Mouse (Mus musculus): ENCODE measurements around the gene Rab31.

Rab31 gene

DNA sequence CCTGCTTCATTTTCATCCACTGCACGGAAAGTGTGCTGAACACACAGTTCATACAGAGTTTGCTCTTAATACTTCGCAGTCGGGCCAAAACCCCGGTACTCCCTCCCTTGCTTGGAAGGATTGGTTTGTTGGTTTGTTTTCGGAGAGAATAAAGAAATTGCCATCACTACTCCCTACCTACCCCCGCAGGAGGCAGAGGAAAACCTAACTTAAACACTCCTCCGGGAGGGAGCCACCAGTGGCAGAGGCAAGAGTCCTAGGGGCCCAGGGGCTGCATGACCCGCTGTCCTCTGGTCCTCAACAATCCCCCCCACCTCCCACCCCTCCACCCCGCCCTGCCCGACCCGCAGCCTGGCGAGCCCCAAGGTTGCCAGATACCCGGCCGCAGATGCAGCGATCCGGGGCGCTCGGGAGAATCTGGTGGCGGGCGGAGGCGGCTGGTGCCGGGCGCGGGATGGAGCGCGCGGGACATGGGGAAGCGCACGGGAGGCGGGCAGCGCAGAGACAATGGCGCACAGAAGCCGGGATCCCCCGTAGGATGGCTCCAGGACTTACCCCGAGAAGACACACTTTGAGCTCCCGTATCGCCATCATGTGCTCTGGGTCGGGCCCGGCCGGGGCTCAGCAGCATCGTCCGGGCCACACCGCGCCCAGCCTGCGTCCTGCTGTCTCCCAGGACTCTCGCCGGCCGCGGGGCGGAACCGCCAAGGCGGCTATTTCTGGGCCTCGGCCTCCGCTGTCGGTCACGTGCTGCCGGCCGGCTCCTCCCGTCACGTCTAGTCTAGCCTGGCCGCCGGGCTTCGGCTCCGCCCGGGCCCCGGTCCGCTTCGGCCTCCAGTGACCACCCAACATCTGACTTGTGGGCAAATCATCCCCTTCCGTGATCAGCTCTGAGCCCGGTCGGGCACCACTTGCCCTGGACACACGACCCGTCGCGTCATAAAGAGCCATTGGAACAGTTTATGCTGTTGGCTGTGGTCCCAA is at the start of gene Rab31:
Rab31 (minus strand) TSS at position 802 of the 984 bp plus-strand sequence.
- peak; percentile 82 to 88 for DNase-seq (ENCODE audit: low spot score in 2 of 2)

DNA sequence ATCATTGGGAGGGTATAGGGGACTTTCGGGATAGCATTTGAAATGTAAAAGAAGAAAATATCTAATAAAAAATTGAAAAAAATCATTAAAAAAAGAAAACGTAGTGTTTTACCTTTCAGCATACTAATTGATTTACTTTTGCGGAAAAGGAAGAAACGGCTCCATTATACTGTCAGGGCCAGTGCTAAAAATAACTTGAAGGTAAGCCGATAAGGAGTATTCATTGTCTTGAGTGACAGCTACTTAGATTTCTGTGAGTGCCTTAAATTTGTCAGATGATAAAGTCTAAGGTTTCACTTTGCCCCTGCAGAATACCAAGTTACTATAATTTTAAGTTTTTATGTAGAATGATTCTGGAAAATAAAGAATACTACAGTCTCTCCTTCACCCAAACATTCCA is 47.6 kb upstream of the Rab31 start:
- no peak for DNase-seq (ENCODE audit: low spot score in 2 of 2)

DNA sequence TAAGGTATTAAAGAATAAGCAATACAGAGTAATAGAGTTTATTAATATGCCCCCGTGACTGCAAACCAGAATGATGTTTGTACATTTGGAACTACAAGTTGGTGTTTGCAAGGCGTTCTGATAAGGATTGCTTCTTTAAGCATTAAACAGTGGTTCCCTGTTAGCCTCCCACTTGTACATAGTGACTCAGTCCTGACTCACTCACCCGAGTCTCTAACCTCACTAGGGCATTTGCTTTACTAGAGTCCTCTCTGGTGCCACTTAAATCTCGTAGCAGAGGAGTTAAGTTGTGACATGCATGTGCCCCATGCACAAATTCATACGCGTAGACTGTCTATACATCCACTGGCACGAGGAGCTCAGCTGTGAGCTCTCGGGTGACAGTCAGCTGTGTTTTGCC is 41.2 kb upstream of the Rab31 start:
- no peak for DNase-seq (ENCODE audit: low spot score in 2 of 2)

DNA sequence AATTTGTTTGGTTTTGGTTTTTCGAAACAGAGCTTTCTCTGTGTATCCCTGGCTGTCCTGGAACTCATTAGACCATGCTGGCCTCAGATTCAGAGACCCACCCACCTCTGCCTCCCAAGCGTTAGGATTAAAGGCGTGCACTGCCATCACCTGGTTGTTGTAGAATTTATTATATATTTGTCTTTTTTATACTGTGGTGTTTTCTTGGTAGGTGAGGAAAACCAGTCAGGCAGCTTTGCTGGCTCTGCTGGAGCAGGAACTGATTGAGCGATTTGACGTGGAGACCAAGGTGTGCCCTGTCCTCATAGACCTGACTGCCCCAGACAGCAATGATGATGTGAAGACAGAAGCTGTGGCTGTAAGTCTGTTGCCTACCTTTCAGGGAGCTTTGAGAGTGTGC is 38.5 kb upstream of the Rab31 start:
- no peak for DNase-seq (ENCODE audit: low spot score in 2 of 2)

DNA sequence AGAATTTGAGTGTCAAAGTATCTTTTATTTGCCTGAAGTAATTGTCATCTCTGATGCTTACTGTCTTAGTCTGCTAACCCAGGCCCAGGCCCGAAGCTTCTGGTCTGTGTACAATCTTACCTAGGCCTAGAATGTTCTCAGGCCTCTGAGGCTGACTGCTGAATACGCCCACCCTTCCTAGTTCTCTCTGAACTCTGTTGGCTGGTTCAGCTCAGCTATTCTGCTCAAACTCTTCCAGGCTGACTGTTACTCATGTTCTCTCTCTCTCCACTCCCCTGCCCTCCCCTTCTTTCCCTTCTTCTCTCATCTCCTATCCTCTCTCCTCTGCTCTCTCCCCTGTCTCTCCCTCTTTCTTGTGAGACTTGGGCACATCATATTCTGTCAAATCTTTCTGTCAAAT is 33.9 kb upstream of the Rab31 start:
- no peak for DNase-seq (ENCODE audit: low spot score in 2 of 2)

DNA sequence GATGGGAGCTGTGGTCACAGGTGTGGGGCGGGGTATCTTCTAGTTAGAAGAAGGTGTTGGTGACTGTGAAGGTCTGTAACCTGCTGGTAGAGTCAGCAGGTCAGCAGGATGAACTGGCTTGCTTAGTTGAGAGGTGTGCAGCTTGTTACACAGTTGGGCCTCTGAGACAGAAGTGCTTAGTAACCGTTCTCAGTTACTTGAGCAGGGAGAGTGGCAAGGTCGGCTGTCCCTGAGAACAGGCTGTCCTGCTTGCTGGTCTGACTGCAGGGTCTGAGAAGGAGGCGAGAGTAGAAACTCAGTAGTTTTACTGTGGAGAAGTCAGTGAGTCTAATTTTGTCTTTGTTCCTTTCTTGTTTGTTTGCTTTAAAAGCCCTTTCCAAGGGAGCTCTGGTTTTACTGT is 33.4 kb upstream of the Rab31 start:
- DNase-seq (ENCODE audit: low spot score in 2 of 2) = no peak

DNA sequence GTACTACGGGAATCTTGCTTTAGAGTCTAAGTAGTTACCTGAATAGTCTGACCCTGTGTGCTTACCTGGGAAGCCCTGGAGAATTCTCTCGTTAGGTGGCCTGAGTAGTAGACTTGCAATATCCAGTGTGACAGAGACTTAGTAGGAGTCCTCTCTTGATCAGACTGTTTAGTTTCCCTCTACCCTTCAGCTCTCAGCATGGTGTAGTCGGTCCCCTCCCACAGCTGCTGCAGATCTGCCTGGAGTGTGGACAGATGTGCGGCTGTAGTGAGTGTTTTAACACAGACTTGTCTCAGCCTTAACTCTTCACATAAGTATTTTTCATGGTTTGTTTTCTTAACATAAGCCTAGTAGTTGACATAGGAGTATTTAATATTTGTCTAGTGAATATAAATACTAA is 29.5 kb upstream of the Rab31 start:
- no peak for DNase-seq (ENCODE audit: low spot score in 2 of 2)

DNA sequence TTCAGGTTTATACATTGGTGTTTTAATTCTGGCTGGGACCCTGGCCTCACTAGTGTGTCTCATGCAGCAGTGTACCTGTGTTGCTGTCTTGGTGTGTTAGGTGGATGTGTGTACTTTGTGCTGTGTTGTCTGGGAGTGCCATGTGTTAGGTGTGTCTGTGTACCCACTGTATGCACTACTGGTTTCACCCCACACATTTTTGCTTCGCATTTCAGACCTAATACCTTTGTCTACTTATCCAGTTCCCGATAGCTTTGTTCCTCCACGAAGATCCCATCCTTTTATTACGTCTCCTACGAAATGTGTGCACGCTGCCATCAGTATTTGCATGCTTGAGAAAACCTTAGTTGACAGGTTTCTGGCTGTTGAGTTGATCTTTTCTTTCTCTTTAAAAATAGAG is 27.9 kb upstream of the Rab31 start:
- no peak for DNase-seq (ENCODE audit: low spot score in 2 of 2)

DNA sequence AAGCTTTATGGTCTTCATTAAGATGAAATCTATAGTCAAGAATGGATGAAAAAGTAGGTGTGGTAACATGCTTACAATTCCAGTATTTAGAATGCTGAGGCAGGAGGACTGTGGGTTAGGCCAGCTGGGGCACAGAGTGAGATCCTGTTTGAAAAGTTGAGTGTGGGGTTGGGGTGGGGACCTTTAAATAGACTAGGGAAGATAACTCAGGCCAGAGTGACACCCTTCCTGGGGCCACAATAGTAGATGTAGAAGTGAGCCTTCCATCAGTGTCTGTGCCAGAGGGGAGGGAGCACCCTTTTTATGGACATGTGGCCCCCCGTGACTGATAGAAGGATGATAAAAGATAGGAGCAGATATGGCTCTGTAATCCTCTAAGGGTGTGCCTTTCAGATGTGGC is 26.8 kb upstream of the Rab31 start:
- DNase-seq (ENCODE audit: low spot score in 2 of 2) = no peak

DNA sequence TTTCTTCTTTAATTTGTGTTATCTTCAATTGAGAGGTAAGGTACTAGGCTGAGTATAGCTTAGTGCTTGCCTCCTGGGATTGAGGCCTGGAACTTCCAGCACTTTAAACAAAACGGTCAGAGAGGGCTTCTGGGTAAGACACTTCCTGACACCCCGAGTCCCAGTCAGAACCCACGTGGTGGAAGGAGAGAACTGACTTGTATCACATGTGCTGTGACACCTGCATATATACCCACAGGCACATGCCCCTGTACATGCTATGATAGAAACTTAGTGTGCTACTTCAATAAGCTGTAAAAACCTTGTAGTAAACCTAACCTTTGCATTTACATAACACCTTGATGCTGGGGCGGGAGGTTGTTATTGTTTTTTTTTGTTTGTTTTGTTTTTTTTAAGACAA is 25.9 kb upstream of the Rab31 start:
- DNase-seq (ENCODE audit: low spot score in 2 of 2) = no peak

DNA sequence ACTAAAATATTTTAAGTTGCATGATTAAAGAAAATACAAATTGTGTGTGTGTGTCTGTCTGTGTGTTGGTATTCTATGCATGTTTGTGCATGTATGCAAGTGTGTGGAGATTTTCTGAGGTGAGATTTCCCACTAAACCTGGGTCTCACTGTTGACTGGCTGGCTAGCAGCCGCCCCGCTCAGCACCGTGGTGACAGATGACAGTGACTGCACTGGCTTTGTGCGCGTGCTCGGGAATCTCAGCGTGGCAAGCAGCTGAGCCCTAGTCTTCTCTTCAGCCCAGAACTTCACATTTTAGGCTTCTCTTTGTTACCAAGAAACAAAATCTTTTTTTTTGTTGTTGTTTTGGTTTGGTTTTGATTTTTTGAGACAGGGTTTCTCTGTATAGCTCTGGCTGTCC is 23.5 kb upstream of the Rab31 start:
- no peak for DNase-seq (ENCODE audit: low spot score in 2 of 2)

DNA sequence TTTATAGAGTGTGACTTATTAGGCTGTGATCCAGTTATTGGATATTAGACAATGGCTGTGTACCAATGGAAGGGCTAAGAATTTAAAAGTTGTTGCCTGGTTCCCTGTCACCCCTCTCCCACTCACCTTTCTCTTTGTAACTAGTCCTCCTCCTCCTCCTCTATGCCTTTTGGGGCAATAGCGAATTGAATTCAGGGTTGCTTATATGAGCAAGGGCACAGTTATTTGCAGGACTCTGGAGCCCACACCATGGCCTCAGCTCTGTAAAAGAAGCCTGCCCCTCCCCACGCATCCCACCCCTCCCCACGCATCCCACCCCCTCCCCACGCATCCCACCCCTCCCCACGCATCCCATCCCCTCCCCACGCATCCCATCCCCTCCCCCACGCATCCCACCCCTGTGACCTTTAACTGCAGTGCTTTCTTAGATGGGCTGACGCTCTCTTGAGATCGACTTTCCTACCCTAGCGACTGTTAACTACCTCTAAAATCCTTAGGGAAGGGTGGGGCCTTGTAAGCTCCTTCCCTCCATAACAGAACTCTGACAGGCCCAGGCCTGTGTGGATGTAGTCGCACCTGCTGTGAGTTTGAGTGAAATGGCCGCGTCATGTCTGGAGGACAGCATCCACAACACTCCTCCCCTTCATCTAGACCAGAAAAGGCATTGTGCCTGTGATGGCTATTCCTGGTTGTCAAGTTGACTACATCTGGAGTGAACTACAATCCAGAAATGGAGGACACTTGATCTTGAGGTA is 21.7 kb upstream of the Rab31 start:
- no peak for DNase-seq (ENCODE audit: low spot score in 2 of 2)

DNA sequence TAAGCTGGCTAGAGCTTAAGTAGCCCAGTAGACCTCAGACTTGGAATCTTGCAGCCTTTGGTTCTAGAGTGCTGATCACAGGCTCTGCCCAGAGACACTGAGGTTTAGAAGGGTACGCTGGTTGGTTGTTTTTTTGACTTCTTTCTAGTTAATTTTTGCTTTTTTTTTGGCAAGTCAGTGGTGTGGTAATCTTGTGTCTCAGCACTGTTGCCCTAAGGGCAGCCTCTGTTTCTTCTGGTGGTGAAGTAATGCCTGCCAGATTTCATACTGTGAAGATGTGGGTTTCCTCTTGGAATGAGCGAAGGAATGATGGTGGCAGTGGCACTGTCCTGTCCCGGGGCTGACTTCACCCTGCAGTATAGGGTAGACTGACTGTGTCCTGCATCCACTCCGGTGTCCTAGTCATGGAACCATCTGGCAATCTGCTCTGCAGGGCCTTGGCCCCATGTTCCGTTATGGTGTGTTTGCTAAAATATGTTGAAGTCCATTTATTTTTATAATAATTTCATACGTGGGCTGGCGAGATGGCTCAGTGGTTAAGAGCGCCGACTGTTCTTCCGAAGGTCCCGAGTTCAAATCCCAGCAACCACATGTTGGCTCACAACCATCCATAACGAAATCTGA is 20.9 kb upstream of the Rab31 start:
- no peak for DNase-seq (ENCODE audit: low spot score in 2 of 2)

DNA sequence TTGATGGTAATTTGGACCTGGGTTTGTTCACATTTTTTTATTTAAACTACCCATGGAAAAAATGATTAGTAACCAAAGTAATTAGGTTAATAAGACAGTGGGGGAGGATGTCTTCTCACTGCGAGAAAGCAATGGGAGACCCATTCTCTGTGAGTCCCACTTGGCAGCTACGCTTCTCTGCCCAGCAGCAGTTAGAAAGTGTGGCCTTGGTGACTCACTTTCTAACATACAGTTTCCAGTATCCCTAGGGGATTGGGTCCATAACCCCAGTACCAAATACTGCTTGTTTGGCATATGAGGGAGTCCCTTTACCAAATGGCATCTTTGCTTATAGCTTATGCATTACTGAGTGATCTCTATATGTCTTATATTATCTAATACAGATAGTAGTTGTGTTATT is 18.6 kb upstream of the Rab31 start:
- no peak for DNase-seq (ENCODE audit: low spot score in 2 of 2)

DNA sequence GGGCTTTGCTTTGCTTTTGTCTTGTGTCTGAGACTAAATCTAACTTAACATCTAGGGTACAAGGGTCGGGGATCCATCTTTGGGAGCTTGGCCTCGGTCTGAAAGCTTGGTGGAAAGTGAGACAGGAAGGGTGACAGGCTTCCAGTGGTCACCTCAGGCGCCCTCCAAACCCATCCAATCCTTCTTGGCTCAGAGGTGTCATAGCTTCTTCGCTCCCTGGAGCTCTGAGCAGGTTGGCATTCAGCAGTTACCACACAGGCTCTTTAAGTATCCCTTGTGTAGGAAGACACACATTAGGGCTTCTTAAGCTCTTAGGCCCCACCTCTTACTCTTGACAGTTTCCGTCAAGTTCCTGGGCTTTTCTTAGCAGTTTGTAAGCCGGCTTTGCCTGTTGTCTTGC is 17.0 kb upstream of the Rab31 start:
- no peak for DNase-seq (ENCODE audit: low spot score in 2 of 2)

DNA sequence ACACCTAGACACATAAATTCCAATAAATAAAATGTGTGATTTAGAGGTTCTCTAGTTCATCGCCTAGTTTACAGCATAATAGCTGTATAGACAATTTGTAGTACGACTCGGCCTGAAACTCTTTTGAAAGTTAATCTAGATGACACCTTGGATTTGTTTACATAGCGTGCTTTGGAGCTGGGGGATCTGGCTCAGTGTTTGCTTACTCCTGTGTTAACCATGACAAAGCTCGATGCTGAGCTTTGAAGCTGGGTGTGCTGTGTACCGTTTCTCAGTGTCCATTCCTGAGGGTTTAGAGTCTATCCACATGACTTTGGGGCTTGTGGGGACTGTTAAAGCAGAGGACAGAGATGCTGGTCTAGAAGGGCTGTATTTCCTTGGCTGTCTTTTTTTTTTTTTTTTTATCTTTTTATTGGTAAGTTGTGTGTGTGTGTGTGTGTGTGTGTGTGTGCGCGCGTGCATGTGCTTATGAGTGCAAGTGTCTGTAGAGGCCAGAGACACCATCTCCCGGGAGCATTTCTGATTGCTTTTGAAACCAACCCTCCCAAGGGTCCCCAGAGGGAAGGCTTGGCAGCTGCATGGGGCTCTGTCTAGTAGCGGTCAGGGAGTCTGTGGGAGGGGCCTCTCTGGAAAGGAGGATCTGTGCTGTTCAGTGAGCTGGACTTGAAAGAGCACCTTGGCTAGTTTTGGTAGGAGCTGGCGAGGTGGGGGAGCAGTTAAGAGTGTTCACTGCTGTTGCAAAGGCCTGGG is 16.2 kb upstream of the Rab31 start:
- DNase-seq (ENCODE audit: low spot score in 2 of 2) = no peak

DNA sequence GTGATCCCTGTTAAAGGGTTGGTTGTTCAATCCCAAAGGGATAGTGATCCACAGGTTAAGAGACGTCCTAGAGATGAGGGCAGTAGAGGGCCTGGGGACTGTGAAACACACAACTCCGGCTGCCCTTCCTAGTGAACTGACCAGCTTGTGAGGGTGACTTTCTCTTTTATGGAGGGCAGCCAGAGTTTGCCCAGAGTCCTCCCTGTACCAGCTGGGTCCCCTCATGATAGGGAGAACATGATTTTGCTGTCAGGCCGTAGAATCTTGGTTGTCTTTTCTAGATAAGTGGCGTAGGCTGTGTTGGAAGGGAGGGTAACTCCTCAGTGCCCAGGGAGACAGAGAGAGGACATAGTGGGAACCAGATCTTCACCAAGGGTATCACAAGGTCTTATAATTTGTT is 14.7 kb upstream of the Rab31 start:
- no peak for DNase-seq (ENCODE audit: low spot score in 2 of 2)

DNA sequence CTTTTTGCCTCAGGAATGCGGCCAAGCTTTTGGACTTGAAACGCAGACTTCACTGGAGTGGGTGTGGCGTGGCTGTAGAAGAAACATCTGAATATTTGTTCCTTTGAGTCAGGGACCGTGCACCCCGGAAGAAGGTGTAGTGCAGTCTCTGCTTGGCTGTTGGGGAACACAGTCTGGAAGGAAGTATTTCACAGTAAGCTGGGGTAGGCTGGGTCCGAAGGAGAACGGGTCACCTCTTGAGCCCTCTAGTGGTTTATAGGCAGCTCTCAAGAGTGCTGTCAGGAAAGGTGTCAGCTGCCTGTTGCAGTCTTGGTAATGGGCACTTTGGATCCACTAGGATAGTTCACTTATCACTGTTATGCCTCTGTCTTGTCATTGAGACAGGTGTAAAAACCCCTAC is 13.7 kb upstream of the Rab31 start:
- DNase-seq (ENCODE audit: low spot score in 2 of 2) = no peak

DNA sequence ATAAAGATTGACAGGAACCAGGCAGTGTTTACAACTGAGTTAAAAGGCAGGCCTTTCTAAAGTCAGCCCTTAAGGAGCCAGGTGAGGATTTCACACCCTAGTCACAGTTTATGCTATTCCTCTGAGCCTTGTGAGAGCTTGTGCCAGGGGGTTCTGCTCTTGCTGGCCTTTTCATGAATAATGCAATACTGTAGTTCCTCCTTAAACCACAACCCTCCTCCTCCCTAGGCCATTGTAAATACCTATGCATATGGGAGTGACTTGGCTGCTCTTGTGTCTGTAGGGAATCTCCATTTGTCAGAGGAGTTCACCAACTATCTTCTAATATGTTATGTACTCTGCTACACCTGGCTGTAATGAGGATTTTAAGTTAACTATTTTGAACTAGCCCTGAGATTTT is 13.2 kb upstream of the Rab31 start:
- DNase-seq (ENCODE audit: low spot score in 2 of 2) = no peak

DNA sequence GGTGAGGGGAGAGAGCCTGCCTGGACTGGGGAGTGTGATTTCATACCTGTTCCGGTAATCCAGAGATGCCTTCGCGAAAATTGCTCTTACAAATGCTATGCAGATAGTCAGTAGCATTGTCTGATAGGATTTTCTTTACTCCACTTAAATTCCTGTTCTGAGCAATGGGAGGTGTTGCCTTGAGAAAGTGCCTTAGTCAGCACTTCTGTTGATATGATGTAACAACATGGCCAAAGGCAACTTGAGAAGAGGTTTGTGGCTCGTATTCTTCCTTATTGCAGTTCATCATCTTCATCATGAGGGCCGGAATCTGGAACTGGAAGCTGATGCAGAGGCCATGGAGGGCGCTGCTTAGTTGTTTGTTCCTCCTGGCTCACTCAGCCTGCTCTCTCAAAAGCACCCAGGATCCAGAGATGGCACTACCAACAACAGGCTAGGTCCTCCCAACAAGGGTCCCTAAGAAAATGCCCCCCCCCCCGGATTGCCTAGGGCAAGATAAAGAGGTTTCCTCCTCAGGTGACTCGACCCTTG is 12.1 kb upstream of the Rab31 start:
- no peak for DNase-seq (ENCODE audit: low spot score in 2 of 2)
